Mouse (Mus musculus): ENCODE measurements around the gene Tcf12.

GRCm38 (mm10) chr9:71980579-71980978 lies 131.1 kb downstream of the Tcf12 start:
- TF ChIP-seq CTCF (IDR thresholded peaks at IDR 0.05; ENCODE audit: low read depth, low read length) (no peak), POLR2A (IDR thresholded peaks at IDR 0.05; ENCODE audit: extremely low read depth, insufficient read depth, low read length) (no peak)
